Mouse (Mus musculus): ENCODE results near the gene Macrod1.

DNA sequence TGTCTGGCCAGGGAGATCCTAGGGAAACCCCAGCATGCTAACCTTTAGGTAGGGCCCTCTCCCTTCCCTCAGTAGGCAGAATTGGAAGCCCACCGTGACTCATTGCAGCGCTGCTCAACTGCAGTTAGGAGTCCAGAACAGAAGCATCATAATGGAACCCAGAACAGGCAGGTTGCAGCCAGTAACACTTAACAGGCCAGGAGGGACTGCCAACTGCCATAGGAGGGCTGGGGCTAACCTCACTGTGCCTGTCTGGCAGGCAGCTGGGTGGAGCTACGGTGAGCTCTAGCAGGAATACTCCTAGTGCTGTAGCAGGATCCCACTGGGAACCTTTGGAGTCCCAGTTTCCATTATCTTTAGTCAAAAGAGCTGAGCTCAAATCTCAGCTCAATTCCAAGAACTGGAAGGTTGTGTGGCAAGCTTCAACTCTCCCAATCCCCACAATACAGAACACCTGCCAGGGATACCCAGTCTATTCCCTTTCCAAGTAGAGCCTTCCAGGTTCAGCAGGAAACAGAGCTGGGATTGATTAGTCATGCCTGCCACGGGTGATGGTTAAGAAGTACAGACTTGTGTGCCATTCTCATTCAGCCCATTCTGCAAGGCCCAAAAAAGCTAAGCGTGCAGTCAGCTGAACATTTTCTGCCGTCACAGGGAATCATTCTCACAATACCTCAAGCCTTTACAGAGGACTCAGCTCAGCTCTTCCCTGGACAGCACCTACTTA is 95.5 kb downstream of the Macrod1 start:
- TF ChIP-seq CTCF (conservative IDR thresholded peaks at IDR 0.05; ENCODE audit: insufficient read depth, insufficient read length, low read depth, low read length) (no peak), POLR2A (IDR thresholded peaks at IDR 0.05; ENCODE audit: low read depth, low read length) (no peak)
